Mouse (Mus musculus) cerebellum, adult 11 months (tissue): ENCODE results near the gene Zbtb20.
A peak's percentile ranks its signal among the peaks of the same experiment; 100 is the strongest.

Experiments used
- DNase-seq: peaks from one replicate; pipeline ENCODE4 v3.0.0; 2022

Gene Zbtb20

DNA sequence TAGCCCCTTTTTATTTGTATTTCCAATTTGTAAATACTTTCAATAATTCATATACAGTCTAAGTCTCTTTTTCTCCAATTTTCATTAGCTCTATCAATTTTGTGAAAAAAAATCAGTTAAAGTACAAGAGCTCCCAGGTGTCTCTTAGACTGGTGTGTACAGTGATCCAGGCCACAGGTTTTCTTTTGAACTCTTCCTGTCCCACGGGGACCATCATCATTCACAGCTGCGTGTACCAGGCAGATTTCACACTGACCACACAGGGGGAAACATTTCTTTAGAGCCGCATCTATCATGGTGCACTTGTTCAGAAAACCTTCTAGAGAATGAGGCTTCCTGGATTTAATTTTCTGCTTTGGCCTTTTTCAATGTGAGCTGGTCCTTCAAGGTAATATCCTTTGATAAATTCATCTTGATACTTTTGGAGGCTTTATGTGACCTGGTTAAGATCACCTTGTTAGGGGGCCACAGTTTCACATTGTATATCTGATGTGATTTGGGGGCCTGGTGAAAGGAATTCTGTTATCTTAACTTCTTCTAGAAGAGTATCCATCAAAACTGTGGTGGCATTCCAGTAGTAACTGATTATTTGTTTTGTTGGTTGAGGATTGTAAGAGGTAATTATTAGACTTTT, 586.2 kb downstream of the Zbtb20 start:
- no peak for DNase-seq

DNA sequence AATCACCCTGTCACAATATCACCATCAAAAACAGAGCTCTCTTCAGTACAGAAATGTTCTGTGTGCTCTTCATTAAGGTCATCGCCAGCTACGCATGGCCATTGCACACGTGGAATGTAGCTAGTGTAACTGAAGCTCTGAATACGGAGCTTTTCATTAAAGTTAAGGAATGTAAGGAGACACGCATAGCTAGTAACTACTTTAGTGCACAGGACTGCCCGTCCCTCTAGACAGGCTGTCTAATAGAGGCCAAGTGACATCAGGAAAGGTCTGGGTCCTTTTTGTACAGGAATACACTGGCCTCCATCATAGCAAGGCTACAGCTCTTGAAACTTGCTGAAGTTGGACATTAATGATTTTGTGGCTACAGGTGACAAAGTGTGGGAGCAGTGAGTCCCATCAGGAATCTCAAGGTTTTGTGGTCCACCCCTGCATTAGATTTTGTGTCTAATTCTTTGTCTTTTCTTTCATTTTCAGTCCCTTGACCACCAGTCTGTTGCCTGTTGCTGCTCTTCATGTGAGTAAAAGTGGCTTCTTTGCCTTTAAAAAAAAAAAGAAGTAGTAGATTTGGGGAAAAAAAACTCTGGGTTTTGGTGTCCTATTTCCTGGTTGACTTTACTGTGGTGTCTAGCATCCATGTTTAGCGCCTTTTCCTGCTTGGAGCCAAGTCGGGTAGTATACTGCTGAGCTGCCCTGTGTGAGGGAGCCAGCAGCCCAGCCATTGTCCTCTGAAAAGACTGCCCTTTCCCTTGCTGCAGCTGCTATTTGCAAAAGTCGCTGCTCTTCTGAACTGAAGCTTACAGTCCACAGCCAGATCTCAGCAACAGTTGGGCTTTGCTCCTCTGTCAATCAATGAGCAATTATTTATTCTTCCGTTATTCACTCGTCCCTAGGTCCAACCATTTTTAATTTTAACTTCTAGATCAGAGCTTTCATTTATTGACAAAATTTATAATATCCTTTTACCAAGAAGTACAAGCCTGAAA, 587.1 kb downstream of the Zbtb20 start:
- peak; percentile 14 for DNase-seq

DNA sequence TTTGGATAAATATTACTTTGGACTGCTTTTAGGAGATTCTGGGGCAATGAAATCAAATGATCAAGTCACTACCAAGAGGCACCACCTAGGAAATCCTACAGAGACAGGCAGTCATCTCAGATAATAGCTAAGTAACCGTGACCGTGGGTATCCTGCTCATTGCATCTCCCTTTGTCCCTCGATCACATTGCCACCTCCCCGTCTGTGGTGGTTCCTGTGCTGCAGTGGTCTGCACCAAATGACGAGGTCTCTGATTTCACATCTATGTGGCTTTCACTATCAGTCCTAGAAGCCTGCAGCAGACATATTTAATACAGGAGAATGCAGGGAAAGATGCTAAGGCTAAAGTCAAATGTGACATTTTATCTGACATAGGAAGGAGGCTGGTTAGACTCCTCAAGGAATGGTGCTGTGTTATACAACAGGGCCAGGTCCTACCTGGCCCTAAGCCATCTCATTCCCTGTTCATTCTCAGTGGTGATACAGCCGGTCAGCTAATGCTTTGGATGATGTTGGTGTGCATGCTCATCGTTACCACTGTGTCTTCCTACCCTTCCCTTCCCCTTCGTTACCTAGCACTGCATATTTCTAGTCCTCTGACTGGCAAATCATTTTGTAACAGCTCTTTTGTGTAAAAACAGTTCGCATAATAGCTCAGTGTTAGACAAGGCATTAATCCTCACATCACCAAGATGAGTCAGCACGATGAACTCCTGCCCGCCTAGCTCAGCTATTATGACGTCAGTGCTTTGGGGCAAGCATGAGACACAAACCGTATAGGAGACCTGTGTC, 588.2 kb downstream of the Zbtb20 start:
- peak; percentile 26 for DNase-seq

DNA sequence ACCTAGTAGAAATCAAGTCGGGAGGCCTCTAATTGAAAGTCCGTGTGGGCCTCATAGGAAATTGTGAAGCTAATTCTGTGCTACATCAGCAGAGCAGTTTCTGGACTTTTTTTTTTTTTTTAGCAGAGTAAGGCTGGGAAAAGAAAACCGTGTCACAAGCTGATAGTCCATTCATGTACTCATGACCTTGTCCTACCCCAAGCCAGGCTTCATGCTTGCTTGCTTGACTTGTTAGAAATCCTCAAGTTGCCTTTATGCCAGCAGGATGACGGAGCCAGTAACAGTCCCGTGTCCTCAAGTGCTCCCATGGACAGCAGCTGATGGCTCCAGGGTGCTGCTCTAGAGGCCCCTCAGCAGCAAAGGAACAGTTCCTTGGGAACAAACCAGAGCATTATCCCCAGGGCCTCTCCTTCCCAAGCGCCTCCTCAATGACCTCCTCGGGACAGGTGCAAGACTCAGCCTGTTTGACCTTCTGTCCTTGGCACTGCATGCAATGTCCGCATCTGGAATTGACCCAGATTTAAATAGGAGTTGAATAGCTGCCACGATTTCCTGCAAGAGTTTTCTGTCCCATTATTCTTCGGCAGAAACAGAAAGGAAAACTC, 588.9 kb downstream of the Zbtb20 start:
- DNase-seq = peak; percentile 31

DNA sequence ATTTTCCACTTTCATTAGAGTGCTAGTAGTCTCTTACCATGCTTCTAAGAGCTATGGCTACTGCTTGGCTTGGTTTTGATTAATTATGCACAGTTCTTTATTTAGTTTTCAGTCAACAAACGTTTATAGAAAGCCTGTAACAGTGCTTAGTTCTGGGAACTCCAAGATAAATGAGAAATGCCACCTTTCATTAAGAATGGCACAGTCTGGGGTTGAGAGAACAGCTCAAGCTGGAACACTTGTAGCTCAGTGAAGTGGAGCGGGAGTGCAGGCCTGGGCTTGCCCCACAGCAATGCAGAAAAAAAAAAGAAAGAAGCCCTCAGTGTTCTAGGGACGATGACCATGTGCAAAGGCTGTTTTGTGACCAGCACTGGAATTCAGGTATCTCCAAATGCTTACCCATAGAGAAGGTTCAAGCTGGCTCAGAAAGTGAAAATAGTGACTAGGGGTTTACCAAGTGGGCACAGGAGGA, 589.7 kb downstream of the Zbtb20 start:
- no peak for DNase-seq

DNA sequence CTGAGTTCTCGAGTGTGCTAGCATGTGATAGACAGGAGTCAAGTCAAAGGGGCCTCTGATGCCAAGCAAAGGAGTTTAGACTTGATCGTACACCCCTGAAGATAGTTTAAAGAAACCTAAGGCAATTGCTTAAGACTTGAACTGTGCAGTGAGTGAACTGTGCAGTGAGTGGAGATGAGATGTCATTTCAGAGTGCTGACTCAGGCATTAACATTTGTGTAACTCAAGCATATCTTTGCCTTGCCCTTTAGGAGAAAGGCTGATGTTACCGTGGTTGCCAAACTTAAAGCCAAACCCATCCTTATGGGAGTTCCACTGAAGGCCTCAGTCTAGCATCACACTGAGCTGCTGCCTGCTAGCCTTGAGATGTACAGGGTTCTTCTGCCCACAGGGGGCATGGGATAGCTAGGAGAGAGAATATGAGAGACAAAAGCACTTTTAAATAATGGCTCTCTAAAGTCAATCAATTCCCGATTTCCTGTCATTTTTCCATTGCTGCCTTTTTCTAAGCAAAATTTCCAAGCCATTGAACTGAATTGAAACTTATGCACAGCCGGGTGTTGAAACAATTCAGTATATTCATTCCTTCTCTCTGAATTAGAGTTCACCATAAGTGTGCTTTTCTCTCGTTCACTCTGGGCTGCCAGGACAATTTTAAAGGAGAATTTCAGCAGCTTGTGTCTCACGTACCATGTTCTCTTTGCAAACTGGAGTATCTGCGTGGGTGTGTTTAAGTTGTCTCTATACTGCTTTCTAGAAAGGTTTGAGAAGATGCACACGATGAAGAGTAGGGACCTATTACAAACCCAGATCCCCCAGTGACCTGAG, 590.5 kb downstream of the Zbtb20 start:
- no peak for DNase-seq

DNA sequence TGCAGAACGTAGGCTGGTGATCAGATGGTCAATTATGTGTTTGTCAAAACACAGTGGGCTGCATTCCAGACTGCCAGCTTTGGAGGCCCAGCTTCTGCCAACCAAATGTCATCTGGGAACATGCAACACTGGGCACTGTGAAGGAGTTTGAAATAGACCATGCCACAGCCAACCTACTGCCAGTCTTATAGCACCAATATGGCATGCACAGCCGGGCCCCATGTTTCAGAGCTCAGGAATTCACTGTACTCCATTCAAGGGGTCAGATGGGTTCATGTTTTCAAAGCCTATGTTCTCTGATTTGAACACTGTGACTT, 591.0 kb downstream of the Zbtb20 start:
- peak; percentile 74 for DNase-seq

DNA sequence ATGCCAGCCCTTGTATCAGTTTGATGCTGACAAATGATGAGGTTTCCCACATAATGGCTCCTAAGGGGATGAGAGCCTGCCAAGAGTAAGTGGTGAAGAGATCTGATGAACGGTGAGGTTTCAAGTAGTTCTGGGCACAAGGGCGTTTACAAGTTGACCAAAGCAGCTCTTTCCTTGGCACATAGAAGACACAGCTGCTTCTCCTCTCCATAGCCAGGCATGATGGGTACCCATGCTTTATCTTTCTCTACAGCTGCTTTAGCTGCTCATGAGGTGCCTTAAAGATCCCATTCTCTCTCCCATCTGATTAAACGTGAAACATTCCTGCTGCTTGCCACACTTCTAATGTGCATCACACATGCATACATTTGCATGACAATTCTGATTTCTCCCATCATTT, 595.4 kb downstream of the Zbtb20 start:
- DNase-seq = no peak

DNA sequence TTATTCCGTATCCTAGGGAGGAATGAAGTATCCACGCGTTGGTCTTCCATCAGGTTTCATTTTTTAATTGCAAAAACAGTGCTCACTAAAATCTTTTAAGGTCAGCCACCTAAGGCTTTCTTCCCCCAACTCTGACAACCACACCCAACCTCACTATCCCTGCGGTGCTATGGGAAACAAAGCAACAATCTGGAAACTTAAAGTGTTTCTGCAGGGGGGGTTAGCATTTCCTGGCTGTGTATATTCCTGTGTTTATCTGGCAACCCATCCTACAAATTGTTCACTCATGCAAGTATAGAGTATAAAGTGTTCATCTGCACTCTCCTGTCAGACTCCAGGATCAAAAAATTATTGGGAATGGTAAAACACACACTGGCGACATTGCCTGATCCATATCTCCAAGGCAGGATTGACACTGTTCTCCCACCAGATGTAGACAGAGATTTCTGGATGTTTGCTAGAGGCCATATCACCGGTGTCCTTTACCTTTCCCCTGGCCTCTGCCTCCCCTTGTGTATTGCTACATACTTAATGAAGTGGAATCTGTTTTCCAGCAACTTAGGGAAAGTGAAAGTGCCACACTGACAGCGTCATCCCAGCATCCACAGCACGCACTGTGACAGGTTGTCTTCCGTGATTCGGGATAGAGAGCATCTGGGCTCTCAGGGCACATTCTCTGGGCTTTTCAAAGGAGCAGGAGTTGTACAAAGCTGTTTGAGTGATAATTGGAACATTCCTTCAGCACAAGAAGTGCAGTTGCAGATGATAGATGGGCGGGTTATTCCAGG, 599.5 kb downstream of the Zbtb20 start:
- no peak for DNase-seq

DNA sequence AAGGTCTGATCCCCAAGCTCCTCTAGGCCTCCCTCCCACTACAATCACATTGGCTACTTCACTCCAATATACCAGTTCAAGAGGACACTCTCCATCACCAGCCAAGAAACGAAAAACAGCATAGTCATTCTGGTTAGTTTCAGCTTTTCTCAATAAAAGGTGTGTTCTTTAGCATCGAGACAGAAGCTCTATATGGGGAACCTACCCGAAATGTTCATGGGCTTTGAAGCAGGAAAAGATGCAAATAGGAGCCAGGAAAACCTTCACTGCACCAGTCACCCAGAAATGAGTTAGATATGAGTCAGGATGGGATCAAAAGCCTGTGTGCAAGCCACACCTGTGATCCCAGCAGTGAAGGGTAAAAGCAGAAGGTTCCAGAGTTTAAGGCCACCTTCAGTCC, 601.2 kb downstream of the Zbtb20 start:
- no peak for DNase-seq

DNA sequence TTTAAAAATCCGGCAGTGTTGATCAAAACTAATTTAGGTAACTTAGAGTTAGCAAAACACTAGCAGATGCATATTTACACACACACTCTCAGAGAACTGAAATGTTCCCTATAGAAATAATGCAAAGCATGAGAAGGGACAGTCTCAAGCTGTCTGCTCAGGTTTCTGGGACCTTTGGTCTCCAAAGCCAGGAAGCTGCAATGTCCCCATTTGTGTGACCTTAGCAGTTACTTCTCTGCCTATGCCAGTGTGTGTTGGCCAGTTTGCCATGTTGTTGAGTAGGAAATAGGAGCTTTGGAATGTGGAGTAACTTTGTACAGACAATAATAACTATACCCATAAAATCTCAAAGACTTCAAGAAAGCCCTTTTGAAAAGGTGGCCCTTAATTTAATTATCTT, 602.7 kb downstream of the Zbtb20 start:
- no peak for DNase-seq

DNA sequence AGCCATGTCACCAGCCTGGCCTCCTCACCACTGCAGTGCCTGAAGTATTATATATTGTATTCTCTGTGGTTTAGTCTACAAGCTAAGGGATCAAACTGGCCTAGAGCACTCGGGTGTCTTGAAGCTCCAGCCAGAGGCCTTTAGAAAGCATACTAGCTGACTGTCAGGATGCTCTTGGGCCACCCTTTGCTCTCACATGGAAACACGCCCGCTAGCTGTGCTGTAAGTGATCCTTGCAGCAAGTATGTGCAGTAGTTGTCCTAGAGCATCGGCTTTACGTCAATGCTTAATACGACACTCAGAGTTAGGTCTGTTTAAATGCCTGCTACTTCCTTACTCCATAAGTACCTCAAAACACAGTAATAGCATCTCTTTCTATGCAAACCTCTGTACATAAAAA, 604.9 kb downstream of the Zbtb20 start:
- no peak for DNase-seq

DNA sequence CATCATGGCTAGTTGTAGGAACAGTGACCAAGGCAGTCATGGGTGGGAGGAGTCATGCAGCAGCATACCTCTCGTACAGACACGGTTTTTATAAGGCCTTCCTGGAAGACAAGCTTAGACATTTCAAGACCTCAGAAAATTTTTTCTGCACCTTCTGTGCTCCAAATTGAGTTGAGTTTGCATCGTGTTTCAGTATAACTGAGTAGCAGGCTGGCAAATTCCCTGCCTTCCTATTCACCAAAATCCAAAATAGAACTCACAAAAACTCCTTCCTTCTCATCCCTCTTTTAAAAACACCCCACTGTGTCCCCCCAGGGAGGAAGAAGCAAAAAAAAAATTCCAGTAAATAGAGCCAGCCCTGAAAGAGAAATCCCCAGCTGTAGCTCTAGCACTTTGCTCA, 606.4 kb downstream of the Zbtb20 start:
- no peak for DNase-seq

DNA sequence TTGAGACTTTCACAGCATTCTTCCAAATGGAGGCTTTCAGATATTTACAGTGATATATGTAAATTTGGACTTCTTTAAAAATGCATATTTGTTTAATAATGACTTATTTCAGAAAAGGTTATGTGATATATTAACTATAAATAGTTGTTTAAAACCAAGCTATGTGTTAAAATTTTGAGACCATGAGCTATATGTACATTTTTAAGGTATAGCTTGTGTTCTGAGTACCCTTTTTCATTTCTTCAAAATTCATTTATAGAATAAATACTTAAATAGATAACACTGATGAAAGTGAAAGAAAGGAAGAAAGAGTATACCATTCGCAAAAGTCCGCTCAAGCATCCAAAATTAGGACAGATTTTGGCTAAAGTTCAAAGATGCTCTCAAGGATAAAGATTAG, 607.1 kb downstream of the Zbtb20 start:
- no peak for DNase-seq

DNA sequence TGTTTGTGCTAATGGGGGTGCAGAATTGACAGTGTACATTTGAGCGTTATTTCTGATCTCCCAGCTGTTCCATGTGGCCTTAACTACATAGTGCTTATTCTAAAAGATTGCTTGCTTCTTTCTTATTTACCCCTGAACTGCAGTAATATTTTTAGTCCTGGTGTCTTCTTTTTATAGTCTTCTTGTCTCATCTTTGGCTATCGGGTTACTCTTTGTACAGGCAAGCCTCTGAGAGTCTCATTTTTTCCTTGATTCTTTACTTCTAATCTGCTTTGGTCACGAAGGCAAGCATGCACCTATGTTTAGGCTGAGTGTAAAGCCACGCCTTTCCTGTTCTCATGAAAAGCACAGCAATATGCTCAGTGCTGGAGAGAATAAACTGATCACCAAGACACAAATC, 608.7 kb downstream of the Zbtb20 start:
- DNase-seq = no peak

DNA sequence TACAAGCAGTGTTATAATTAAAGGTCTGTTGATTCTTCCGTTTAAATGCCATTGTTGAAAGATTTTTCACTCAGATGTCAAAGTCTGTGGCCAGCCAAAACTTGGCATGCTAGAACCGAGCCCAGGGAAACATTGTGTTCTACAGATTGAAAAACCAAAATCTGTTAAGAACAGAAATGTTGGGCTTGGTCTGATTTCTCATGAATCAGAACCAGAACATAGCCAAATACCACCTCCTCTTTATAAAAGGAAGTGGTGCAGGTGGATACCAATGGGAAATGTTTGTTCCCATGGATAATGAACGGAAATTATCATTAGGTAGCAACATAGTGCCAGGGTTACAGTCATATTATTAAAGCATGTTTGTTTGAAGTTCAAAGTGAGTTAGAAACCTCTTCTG, 613.7 kb downstream of the Zbtb20 start:
- no peak for DNase-seq

DNA sequence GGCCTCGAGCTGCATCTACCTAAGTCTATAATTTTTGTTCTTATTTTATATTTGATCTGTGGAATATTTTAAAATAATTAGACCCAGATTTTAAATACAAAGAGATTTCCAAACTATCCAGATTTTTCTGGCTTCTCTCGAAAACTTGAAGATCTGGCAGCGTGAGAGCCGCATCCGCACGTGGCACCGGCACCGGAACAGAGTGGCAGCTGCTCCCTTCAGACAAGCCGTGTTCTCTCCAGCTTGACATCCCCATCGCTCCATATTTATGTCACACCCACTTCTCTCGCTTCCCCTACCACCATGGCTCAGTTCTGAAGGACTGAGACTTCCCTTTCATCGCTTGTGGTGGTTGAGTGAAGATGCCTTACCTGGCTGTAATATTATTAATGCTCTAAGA, 614.3 kb downstream of the Zbtb20 start:
- no peak for DNase-seq

DNA sequence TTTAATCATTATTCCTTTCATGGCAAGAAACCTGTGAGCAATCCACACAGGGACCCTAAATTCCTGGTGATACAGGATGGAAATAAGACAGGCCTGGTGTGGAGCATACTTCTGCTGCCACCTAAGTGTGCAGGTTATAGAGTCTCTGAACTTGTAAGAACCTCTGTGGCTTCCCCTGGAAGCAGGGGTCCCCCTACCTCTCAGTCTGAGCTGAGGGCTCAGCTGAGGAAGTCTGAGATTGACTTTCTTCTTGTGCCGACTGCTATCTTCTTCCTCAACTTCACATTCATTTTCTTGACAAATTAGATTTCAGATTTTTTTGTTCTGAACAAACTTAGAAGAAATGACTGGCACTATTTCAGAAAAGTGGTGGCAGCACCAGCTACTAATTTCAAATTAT, 617.2 kb downstream of the Zbtb20 start:
- DNase-seq = no peak

DNA sequence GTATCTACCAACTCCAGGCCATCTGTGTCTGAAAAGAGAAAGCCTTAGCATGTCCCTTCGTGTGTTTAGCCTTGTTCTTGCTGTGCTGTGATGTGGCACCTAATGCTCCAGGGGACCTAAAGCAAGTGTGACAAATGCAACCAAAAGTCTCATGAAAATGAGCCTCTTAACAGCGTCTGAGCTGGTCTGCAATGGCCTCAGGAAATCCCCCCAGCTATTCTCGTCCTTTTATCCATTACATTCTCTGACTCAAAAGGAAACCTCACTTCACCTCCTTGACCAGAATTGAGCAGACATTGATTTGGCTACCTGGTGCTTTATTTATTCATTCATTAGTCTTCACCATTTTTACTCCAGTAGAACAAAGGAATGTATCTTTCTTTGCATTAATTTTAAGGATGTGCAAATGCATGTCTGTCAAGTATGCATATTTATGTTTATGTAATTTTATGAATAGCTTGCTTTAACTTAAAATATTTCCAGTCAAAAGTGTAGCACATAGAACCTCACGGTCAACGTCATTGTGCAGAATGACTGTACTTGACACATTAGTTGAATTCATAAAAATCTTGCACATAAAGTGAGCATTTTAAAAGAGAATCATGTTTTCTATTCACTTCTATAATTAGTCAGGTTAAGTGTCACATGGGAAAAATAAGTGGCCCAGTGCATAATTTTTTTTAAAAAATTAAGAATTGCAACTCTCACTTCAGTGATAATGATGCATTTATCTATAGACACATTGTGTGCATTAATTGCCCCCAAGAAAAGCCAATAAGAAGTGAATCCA, 618.1 kb downstream of the Zbtb20 start:
- DNase-seq = no peak

DNA sequence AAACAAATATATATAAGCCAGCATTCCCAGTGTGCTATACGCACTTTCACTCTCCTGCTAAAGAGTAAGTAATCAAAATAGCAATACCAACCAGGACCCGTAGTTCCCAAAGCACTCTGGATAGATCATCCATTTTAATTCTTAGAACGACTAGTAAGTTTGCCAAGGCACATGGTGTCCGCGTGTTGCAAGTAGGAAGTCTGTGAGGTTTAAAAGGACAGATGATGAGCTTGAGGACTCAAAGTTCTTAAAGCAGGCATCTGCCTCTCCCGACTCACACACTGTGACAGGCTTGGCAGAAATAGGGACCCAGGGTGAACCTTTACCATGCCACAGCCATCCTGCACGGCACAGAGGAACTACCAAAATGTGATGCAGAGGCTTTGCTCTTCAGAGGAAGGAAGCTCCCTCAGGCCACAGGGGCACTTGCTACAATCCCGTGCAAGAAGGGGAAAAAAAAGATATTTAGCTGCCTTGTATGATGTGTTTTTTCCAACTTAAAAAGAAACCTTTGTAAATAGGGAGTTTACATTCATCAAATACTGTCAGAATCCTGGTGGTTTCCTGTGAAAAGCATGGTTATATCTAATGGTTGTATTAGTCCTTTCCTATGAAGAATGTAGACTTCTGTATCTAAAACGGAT, 619.6 kb downstream of the Zbtb20 start:
- DNase-seq = no peak
